Mouse (Mus musculus) ES-E14 (cell line): ENCODE measurements around the gene Homer2.

Experiments
- CHD2 ChIP-seq: IDR thresholded peaks from 2 replicates; pipeline ENCODE4 v1.6.1; 2014; ENCODE audit warnings: mild to moderate bottlenecking, low read depth, low read length, inconsistent platforms
- HCFC1 ChIP-seq: IDR thresholded peaks from 2 replicates; pipeline ENCODE4 v1.6.1; 2012; ENCODE audit warnings: low read length, inconsistent platforms, borderline replicate concordance; ENCODE audit not compliant: insufficient read depth
- ZC3H11A ChIP-seq: IDR thresholded peaks from 2 replicates; pipeline ENCODE4 v1.6.1; 2012; ENCODE audit warnings: low read depth, mild to moderate bottlenecking, inconsistent platforms, low read length, borderline replicate concordance
- ZNF384 ChIP-seq: IDR thresholded peaks from 2 replicates; pipeline ENCODE4 v1.6.1; 2012; ENCODE audit warnings: low read depth, low read length, inconsistent platforms

DNA sequence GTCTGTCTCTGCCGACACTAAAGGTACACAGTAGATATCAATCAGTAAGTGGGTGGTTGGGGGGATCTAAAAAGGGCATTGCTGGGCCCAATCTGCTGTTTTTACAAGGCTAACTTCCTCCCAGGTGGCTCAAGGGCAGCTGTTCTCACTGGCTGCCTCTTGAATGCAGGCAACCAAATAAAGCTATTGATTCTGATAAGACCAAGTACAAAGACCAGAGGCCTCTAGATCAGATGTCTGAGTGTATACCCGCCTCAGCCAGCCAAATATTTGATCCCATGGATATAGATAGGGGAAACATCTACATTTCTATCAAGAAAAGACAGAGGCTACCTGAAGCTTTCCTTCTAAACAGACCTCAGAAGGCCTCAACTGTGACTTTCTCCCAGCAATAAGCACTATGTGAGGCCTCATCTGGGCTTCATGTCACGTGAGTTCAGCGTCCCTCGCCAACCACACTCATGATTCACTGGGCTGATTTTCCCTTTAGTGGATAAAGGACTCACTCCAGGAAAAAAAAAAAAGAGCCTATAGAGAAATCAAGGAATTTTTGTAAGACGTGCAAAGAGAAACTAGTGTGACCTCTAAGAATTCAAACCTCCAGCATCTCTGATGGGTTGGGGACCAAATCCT, 19.5 kb downstream of the Homer2 start:
- TF ChIP-seq ZNF384 (no peak), CHD2 (no peak), HCFC1 (no peak), ZC3H11A (no peak)
